Mouse (Mus musculus): ENCODE measurements at regions not wholly inside any gene's neighbourhood (a gene's known extent, or its start where the extent isn't known, plus 50 kb on each side); places are given as distances from the start of the nearest gene placed in this dataset.
A peak's percentile ranks its signal among the peaks of the same experiment; 100 is the strongest.

DNA sequence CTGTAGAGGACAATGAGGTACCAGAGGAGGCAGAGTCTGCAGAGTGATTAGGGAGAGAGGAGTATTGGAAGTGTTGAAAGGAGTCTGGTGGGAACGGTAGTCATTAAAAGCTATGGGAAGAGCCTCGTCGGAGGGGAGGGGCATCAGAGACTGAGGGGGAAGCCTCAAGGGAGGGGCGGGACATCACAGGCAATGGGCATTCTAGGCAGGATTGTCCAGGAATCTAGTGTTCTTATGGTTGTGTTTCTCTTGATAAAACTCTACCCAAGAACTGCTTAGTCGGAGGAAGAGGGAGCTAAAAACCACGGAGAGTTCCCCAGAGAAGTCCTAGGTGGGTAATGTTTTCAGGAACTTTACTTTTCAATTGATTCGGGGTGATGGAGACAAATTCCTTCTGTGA lies 90.2 kb downstream of the Sec23ip start:
- H3K9me3 ChIP-seq, result no peaks in the 10 kb centered on the region
- 41% methylated on average over 7 of the region's 7 CpGs for WGBS
- no peak overlapping the region for H3K4me2 ChIP-seq
- peaks cover 7% of the 10 kb centered on the region for H3K4me1 ChIP-seq (replicated peaks)
- H3K27me3 ChIP-seq, result no peaks in the 10 kb centered on the region
- no peak overlapping the region for H3K9ac ChIP-seq
- H3K27ac ChIP-seq (replicated peaks), result no peak overlapping the region
- no peaks in the 10 kb centered on the region for H3K36me3 ChIP-seq
- ATAC-seq (ENCODE audit: low read depth), result no peak
- no peak overlapping the region for H3K4me3 ChIP-seq

GRCm38 (mm10) chr7:128836435-128836834 lies 91.7 kb downstream of the Sec23ip start:
- 83% methylated on average over 6 of the region's 6 CpGs for WGBS
- H3K4me2 ChIP-seq, result no peak overlapping the region
- H3K4me1 ChIP-seq (replicated peaks), result peaks cover 7% of the 10 kb centered on the region
- H3K36me3 ChIP-seq, result no peaks in the 10 kb centered on the region
- no peak overlapping the region for H3K9ac ChIP-seq
- no peaks in the 10 kb centered on the region for H3K27me3 ChIP-seq
- ATAC-seq (ENCODE audit: low read depth), result no peak
- H3K27ac ChIP-seq (replicated peaks), result no peak overlapping the region
- H3K9me3 ChIP-seq, result no peaks in the 10 kb centered on the region
- no peak overlapping the region for H3K4me3 ChIP-seq

GRCm38 (mm10) chr7:128842561-128842960 lies 97.8 kb downstream of the Sec23ip start:
- no peak overlapping the region for H3K4me3 ChIP-seq
- no peaks in the 10 kb centered on the region for H3K4me1 ChIP-seq (replicated peaks)
- no peaks in the 10 kb centered on the region for H3K27me3 ChIP-seq
- H3K9ac ChIP-seq, result no peak overlapping the region
- H3K27ac ChIP-seq (replicated peaks), result no peak overlapping the region
- no peak overlapping the region for H3K4me2 ChIP-seq
- no peaks in the 10 kb centered on the region for H3K9me3 ChIP-seq
- 91% methylated on average over 10 of the region's 10 CpGs for WGBS
- no peak for ATAC-seq (ENCODE audit: low read depth)
- no peaks in the 10 kb centered on the region for H3K36me3 ChIP-seq

DNA sequence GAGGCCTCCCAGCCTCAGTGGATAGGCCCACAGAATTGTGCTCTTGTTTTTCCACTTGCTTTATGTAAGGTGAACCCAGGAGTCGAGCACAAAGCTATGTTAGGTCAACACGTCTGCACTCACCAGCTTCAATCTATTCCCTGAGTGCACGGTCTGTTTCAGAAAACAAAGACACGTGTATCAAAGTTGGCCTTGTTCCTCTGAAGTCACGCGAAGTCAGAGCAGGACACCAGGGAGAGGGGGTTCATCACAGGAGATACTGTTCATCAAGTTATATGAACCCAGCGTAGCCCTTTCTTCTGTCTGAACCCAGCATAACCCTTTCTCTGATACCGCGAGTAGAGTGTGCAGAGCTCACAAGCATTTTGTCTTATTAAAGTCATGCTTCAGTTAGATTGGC lies 98.8 kb downstream of the Sec23ip start:
- H3K4me1 ChIP-seq (replicated peaks), result no peaks in the 10 kb centered on the region
- H3K9ac ChIP-seq, result no peak overlapping the region
- ATAC-seq (ENCODE audit: low read depth), result no peak
- H3K4me3 ChIP-seq, result no peak overlapping the region
- no peaks in the 10 kb centered on the region for H3K9me3 ChIP-seq
- no peak overlapping the region for H3K27ac ChIP-seq (replicated peaks)
- no peaks in the 10 kb centered on the region for H3K36me3 ChIP-seq
- no peak overlapping the region for H3K4me2 ChIP-seq
- H3K27me3 ChIP-seq, result no peaks in the 10 kb centered on the region
- 84% methylated on average over 9 of the region's 9 CpGs for whole genome bisulfite sequencing

GRCm38 (mm10) chr7:128849261-128849660 lies 104.5 kb downstream of the Sec23ip start:
- no peaks in the 10 kb centered on the region for H3K9me3 ChIP-seq
- H3K36me3 ChIP-seq, result no peaks in the 10 kb centered on the region
- ATAC-seq (ENCODE audit: low read depth), result no peak
- no peak overlapping the region for H3K9ac ChIP-seq
- no peak overlapping the region for H3K4me2 ChIP-seq
- no peak overlapping the region for H3K27ac ChIP-seq (replicated peaks)
- H3K4me1 ChIP-seq (replicated peaks), result 0 out of 2 replicates have a peak, but pooled peaks cover 4% of the 10 kb centered on the region
- H3K4me3 ChIP-seq, result no peak overlapping the region
- 14% methylated on average over 3 of the region's 3 CpGs for WGBS
- no peaks in the 10 kb centered on the region for H3K27me3 ChIP-seq

GRCm38 (mm10) chr7:128854193-128854592 lies 109.5 kb downstream of the Sec23ip start:
- no peak overlapping the region for H3K27ac ChIP-seq (replicated peaks)
- H3K4me2 ChIP-seq, result no peak overlapping the region
- H3K9ac ChIP-seq, result no peak overlapping the region
- no peaks in the 10 kb centered on the region for H3K9me3 ChIP-seq
- 0 out of 2 replicates have a peak, but pooled peaks cover 2% of the 10 kb centered on the region for H3K4me1 ChIP-seq (replicated peaks)
- no peaks in the 10 kb centered on the region for H3K36me3 ChIP-seq
- 82% methylated on average over 4 of the region's 4 CpGs for WGBS
- no peak overlapping the region for H3K4me3 ChIP-seq
- ATAC-seq (ENCODE audit: low read depth), result no peak
- no peaks in the 10 kb centered on the region for H3K27me3 ChIP-seq

DNA sequence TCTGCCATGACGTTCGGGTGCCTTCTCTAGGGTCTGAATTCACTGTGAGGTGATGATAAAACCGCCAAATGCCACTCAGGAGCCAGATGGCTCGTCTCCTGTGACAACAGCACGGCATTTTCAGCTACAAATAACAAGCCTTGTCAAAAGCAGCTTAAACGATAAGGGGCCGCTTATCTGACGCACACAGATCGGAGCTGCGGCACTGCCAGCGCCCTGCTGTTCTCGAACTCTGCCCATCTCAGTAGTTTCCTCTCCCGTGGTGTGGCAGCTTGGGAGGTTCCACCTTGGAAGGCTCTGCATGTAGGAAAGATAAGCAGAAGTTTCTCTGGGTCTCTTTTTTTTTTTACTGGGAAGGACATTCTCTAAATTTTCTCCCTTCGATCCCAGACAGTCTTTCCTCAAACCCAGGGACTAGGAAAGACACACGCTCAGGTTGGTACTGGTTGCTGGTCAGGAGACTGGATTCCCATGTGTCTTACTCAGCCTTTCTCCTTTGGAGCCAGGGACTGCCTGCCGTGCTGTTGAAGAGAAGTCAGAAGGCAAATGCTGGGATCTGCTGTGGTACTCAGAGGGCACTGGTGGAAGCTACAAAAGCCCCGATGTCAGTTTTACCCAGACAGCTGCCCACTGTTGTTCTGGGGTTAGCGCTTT lies 110.1 kb downstream of the Sec23ip start:
- Histone ChIP-seq H3K4me1 (replicated peaks) (no peaks in the 10 kb centered on the region), H3K4me2 (no peak overlapping the region), H3K9ac (no peak overlapping the region), H3K36me3 (no peaks in the 10 kb centered on the region), H3K27ac (replicated peaks) (no peak overlapping the region), H3K9me3 (no peaks in the 10 kb centered on the region), H3K27me3 (no peaks in the 10 kb centered on the region), H3K4me3 (no peak overlapping the region)
- 76% methylated on average over 18 of the region's 18 CpGs for WGBS
- ATAC-seq (ENCODE audit: low read depth), result no peak

- Histone ChIP-seq H3K9ac (no peak overlapping the region), H3K27me3 (no peaks in the 10 kb centered on the region), H3K9me3 (no peaks in the 10 kb centered on the region), H3K4me3 (no peak overlapping the region), H3K4me1 (replicated peaks) (0 out of 2 replicates have a peak, but pooled peaks cover 6% of the 10 kb centered on the region), H3K4me2 (no peak overlapping the region), H3K36me3 (no peaks in the 10 kb centered on the region), H3K27ac (replicated peaks) (no peak overlapping the region)
- 5% methylated on average over 3 of the region's 3 CpGs for WGBS
- peak; percentile 47; the same call in 1 of the 2 replicates for ATAC-seq (ENCODE audit: low read depth)
These were observed 115.4 kb downstream of the Sec23ip start for GRCm38 (mm10) chr7:128860141-128860540.

- Histone ChIP-seq H3K27ac (replicated peaks) (no peak overlapping the region), H3K36me3 (no peaks in the 10 kb centered on the region), H3K4me1 (replicated peaks) (0 out of 2 replicates have a peak, but pooled peaks cover 6% of the 10 kb centered on the region), H3K4me2 (no peak overlapping the region), H3K9me3 (no peaks in the 10 kb centered on the region), H3K9ac (no peak overlapping the region), H3K4me3 (no peak overlapping the region), H3K27me3 (no peaks in the 10 kb centered on the region)
- ATAC-seq (ENCODE audit: low read depth), result peak; percentile 61; the same call in 1 of the 2 replicates
- WGBS, result 54% methylated on average over 4 of the region's 4 CpGs
These were observed 116.0 kb downstream of the Sec23ip start for GRCm38 (mm10) chr7:128860709-128861108.

DNA sequence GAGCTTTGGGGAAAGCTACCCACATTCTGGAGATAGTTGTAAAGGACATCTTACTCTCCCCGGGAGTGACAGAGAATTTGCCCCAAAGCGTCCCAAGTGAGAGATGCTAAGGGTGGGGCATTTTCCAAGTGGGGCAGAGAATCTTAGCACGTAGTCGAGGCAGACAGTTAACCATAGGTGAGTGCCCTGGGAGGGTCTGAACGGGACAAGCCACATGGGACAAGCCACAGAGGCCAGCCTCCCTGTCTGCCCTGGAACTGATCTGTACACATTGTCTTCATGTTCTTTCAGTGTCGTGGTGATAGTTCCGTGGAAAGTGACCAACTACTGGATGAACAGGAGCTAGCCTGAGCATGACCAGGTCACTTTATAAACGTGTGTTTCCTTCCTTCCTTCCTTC lies 116.6 kb downstream of the Sec23ip start:
- no peak overlapping the region for H3K9ac ChIP-seq
- H3K27me3 ChIP-seq, result no peaks in the 10 kb centered on the region
- no peak overlapping the region for H3K4me3 ChIP-seq
- H3K27ac ChIP-seq (replicated peaks), result no peak overlapping the region
- H3K4me1 ChIP-seq (replicated peaks), result 0 out of 2 replicates have a peak, but pooled peaks cover 6% of the 10 kb centered on the region
- H3K9me3 ChIP-seq, result no peaks in the 10 kb centered on the region
- no peaks in the 10 kb centered on the region for H3K36me3 ChIP-seq
- no peak overlapping the region for H3K4me2 ChIP-seq
- WGBS, result 89% methylated on average over 8 of the region's 8 CpGs
- ATAC-seq (ENCODE audit: low read depth), result no peak

DNA sequence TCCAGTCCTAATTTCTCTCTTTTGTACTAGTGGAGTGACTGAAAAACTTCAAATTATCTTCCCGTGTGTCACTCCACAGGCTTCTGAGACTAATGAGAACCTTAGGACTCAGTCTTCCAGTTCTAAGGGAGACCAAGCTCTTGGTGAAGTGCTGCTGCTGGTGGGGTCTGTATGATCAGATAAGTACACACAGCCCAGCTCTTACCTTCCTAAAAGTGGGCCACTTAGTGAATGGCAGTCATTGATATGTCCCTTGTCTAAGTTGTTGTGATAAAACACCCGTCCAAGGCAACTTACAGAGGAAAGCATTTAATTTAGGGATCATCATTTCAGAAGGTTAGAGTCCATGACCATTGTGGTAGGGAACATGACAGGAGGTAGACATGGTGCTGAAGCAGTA lies 124.1 kb downstream of the Sec23ip start:
- WGBS, result 87% methylated on average over 2 of the region's 2 CpGs
- H3K4me3 ChIP-seq, result no peak overlapping the region
- no peak for ATAC-seq (ENCODE audit: low read depth)

DNA sequence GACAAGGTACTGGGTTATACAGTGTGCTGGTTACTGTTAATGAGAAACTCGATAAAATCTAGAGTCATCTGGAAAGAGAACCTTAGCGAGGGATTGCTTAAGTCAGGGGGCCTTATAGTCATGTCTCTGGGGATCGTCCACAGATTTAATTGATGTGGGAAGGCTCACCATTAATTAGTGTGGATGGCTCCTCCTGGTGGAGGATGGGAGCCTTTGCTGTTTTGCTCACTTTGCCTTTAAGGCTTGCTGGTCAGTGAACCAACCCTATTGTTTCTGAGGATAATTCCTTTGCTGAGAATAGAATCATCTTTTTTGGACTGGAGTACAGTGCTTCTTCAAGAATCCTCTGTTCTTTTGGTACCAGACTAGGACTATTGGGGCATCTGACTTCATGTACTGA lies 139.3 kb downstream of the Sec23ip start:
- Histone ChIP-seq H3K4me3 (no peak overlapping the region), H3K27me3 (no peaks in the 10 kb centered on the region), H3K27ac (replicated peaks) (no peak overlapping the region), H3K9ac (no peak overlapping the region), H3K9me3 (no peaks in the 10 kb centered on the region), H3K4me1 (replicated peaks) (no peaks in the 10 kb centered on the region), H3K4me2 (no peak overlapping the region), H3K36me3 (no peaks in the 10 kb centered on the region)
- WGBS, result 70% methylated on average over 3 of the region's 3 CpGs
- no peak for ATAC-seq (ENCODE audit: low read depth)

More for the DNA sequence above, 124.1 kb downstream of the Sec23ip start:
- Histone ChIP-seq H3K27me3 (no peaks in the 10 kb centered on the region), H3K4me1 (replicated peaks) (no peaks in the 10 kb centered on the region), H3K9ac (no peak overlapping the region), H3K36me3 (no peaks in the 10 kb centered on the region), H3K4me2 (no peak overlapping the region), H3K27ac (replicated peaks) (no peak overlapping the region), H3K9me3 (no peaks in the 10 kb centered on the region)

- H3K27me3 ChIP-seq, result no peaks in the 10 kb centered on the region
- H3K9ac ChIP-seq, result no peak overlapping the region
- no peaks in the 10 kb centered on the region for H3K4me1 ChIP-seq (replicated peaks)
- H3K4me2 ChIP-seq, result no peak overlapping the region
- 24% methylated on average over 4 of the region's 4 CpGs for WGBS
- no peak for ATAC-seq (ENCODE audit: low read depth)
- no peaks in the 10 kb centered on the region for H3K36me3 ChIP-seq
- no peaks in the 10 kb centered on the region for H3K9me3 ChIP-seq
- H3K27ac ChIP-seq (replicated peaks), result no peak overlapping the region
- no peak overlapping the region for H3K4me3 ChIP-seq
These were observed 140.8 kb downstream of the Sec23ip start for GRCm38 (mm10) chr7:128885551-128885950.
